Mouse (Mus musculus) neural tube, embryonic 13.5 days (tissue): ENCODE measurements at regions not wholly inside any gene's neighbourhood (a gene's known extent, or its start where the extent isn't known, plus 50 kb on each side); places are given as distances from the start of the nearest gene placed in this dataset.

ENCODE experiments used
- ATAC-seq: fragments of 200-750 bp; cut with Nextera tagmentation; 2 replicates; pipeline ENCODE4 v1.8.0; 2017; ENCODE audit warnings: low read depth, mild to moderate bottlenecking, moderate TSS enrichment, moderate library complexity
- H3K27ac ChIP-seq: fragments of 300-500 bp; sonication (generic); replicated peaks from 2 replicates; pipeline ENCODE4 v1.5.1; 2015; ENCODE audit warnings: moderate library complexity, mild to moderate bottlenecking, inconsistent platforms
- H3K27me3 ChIP-seq: fragments of 300-500 bp; sonication (generic); 2 replicates; pipeline ENCODE4 v1.6.1; 2015; ENCODE audit warnings: mild to moderate bottlenecking, inconsistent platforms
- H3K36me3 ChIP-seq: fragments of 300-500 bp; sonication (generic); 2 replicates; pipeline ENCODE4 v1.6.1; 2015; ENCODE audit warnings: mild to moderate bottlenecking, inconsistent platforms
- H3K4me1 ChIP-seq: fragments of 300-500 bp; sonication (generic); replicated peaks from 2 replicates; pipeline ENCODE4 v1.6.1; 2015; ENCODE audit warnings: inconsistent platforms
- H3K4me2 ChIP-seq: fragments of 300-500 bp; sonication (generic); 2 replicates; pipeline ENCODE4 v1.6.1; 2015; ENCODE audit warnings: inconsistent platforms, mild to moderate bottlenecking, moderate library complexity
- H3K4me3 ChIP-seq: fragments of 300-500 bp; sonication (generic); 2 replicates; pipeline ENCODE4 v1.5.1; 2015; ENCODE audit warnings: mild to moderate bottlenecking, inconsistent platforms
- H3K9ac ChIP-seq: fragments of 300-500 bp; sonication (generic); 2 replicates; pipeline ENCODE4 v1.6.1; 2015; ENCODE audit warnings: moderate library complexity, mild to moderate bottlenecking, inconsistent platforms
- H3K9me3 ChIP-seq: fragments of 300-500 bp; sonication (generic); 2 replicates; pipeline ENCODE4 v1.6.1; 2016; ENCODE audit warnings: inconsistent platforms
- WGBS: fragments of 180-500 bp; shearing (Covaris S2); methylation state at CpG from one replicate; pipeline ENCODE4 v1.1.7; 2015; 5-methylcytosine and 5-hydroxymethylcytosine counted together

- 44% methylated on average over 5 of the region's 5 CpGs for WGBS
- no peak overlapping the region for H3K4me2 ChIP-seq
These were observed 157.5 kb upstream of the Cdyl start for GRCm38 (mm10) chr13:35502147-35502522.

DNA sequence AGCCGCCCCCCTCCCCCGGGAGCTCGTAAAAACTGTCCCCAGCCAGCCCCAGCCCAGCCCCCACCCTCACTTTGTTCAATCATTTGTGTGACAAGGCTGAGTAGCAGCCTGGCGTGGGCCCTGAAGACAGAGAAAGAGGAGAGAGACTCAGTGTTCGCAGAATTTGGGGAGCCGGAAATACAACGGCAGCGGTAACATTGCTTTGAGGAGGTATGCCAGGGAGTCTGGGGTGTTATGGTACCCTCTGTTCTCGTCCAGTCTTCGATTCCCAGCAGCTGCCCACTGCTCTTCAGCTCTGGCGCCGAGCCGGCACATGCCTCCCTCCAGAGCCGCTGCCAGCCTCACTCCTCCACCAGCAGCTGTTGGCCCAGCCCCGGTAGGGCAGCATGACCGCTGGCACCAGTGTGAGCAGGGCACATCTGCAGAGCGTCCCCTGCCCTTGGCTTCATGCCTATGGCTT lies 156.2 kb upstream of the Cdyl start:
- ATAC-seq: peak; percentile 92
- H3K9ac ChIP-seq: no peak overlapping the region
- no peak overlapping the region for H3K4me3 ChIP-seq
- peak overlapping the region; percentile 59 for H3K27ac ChIP-seq
- H3K27me3 ChIP-seq: no peaks in the 10 kb centered on the region
- no peaks in the 10 kb centered on the region for H3K9me3 ChIP-seq
- peaks cover 34% of the 10 kb centered on the region for H3K4me1 ChIP-seq
- H3K36me3 ChIP-seq: no peaks in the 10 kb centered on the region
- WGBS: 32% methylated on average over 17 of the region's 17 CpGs
- H3K4me2 ChIP-seq: peak overlapping the region; percentile 32

More at GRCm38 (mm10) chr13:35502147-35502522, 157.5 kb upstream of the Cdyl start:
- Histone ChIP-seq H3K4me3 (no peak overlapping the region), H3K9ac (no peak overlapping the region), H3K4me1 (peaks cover 34% of the 10 kb centered on the region), H3K9me3 (no peaks in the 10 kb centered on the region), H3K36me3 (no peaks in the 10 kb centered on the region), H3K27ac (peak overlapping the region; percentile 59), H3K27me3 (no peaks in the 10 kb centered on the region)
- ATAC-seq: 0 out of 2 replicates have a peak, but pooled peaks have one; percentile 4

GRCm38 (mm10) chr13:35507195-35507594 lies 152.4 kb upstream of the Cdyl start:
- no peak overlapping the region for H3K27ac ChIP-seq
- no peak overlapping the region for H3K9ac ChIP-seq
- no peak for ATAC-seq
- WGBS: 79% methylated on average over 1 of the region's 1 CpGs
- no peaks in the 10 kb centered on the region for H3K27me3 ChIP-seq
- no peaks in the 10 kb centered on the region for H3K9me3 ChIP-seq
- H3K36me3 ChIP-seq: no peaks in the 10 kb centered on the region
- no peak overlapping the region for H3K4me2 ChIP-seq
- peaks cover 19% of the 10 kb centered on the region for H3K4me1 ChIP-seq
- no peak overlapping the region for H3K4me3 ChIP-seq

- Histone ChIP-seq H3K4me3 (no peak overlapping the region), H3K27me3 (no peaks in the 10 kb centered on the region), H3K9ac (no peak overlapping the region), H3K4me2 (no peak overlapping the region), H3K36me3 (no peaks in the 10 kb centered on the region), H3K27ac (no peak overlapping the region), H3K9me3 (no peaks in the 10 kb centered on the region), H3K4me1 (no peaks in the 10 kb centered on the region)
- WGBS: 89% methylated on average over 8 of the region's 8 CpGs
- no peak for ATAC-seq
These were observed 147.6 kb upstream of the Cdyl start for GRCm38 (mm10) chr13:35512029-35512507.

- Histone ChIP-seq H3K27me3 (no peaks in the 10 kb centered on the region), H3K4me2 (no peak overlapping the region), H3K4me3 (no peak overlapping the region), H3K9me3 (no peaks in the 10 kb centered on the region), H3K27ac (no peak overlapping the region), H3K36me3 (no peaks in the 10 kb centered on the region), H3K4me1 (no peaks in the 10 kb centered on the region), H3K9ac (no peak overlapping the region)
- ATAC-seq: no peak
- WGBS: 86% methylated on average over 8 of the region's 8 CpGs
These were observed 146.5 kb upstream of the Cdyl start for GRCm38 (mm10) chr13:35513120-35513519.

DNA sequence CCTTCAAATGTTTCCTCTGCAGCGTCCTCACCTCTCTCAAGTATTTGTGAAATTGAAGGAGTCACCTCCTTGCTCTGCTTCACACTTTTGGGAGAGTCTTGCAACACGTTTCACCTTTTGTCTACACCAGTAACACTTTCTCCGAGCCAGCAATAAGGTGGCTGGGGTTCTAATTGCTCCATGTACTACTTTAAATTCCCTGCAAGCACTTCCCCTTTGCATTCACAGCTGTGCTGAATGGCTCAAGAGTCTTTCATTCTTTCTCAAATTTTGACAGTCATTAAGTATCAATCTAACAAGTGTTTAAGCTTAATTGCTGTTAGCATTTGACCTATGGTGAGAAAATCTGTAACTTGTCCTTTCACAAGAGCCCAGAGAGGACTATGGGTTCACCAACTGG lies 144.3 kb upstream of the Cdyl start:
- Histone ChIP-seq H3K36me3 (no peaks in the 10 kb centered on the region), H3K4me3 (no peak overlapping the region), H3K9ac (no peak overlapping the region), H3K4me2 (no peak overlapping the region), H3K27me3 (no peaks in the 10 kb centered on the region), H3K9me3 (peaks cover 2% of the 10 kb centered on the region; the same call in 1 of the 2 replicates), H3K27ac (no peak overlapping the region), H3K4me1 (no peaks in the 10 kb centered on the region)
- WGBS: 52% methylated on average over 3 of the region's 3 CpGs
- ATAC-seq: no peak

GRCm38 (mm10) chr13:35517692-35518091 lies 141.9 kb upstream of the Cdyl start:
- no peak overlapping the region for H3K4me3 ChIP-seq
- H3K36me3 ChIP-seq: no peaks in the 10 kb centered on the region
- peaks cover 4% of the 10 kb centered on the region; the same call in 1 of the 2 replicates for H3K9me3 ChIP-seq
- H3K27ac ChIP-seq: no peak overlapping the region
- no peaks in the 10 kb centered on the region for H3K4me1 ChIP-seq
- no peaks in the 10 kb centered on the region for H3K27me3 ChIP-seq
- 92% methylated on average over 3 of the region's 3 CpGs for WGBS
- no peak overlapping the region for H3K9ac ChIP-seq
- ATAC-seq: no peak
- no peak overlapping the region for H3K4me2 ChIP-seq

- Histone ChIP-seq H3K4me1 (no peaks in the 10 kb centered on the region), H3K27me3 (no peaks in the 10 kb centered on the region), H3K4me3 (no peak overlapping the region), H3K36me3 (no peaks in the 10 kb centered on the region), H3K27ac (no peak overlapping the region), H3K9ac (no peak overlapping the region), H3K4me2 (no peak overlapping the region), H3K9me3 (peaks cover 4% of the 10 kb centered on the region; the same call in 1 of the 2 replicates)
- ATAC-seq: no peak
- 68% methylated on average over 1 of the region's 1 CpGs for WGBS
These were observed 137.4 kb upstream of the Cdyl start for GRCm38 (mm10) chr13:35522272-35522671.

GRCm38 (mm10) chr13:35529577-35529976 lies 130.1 kb upstream of the Cdyl start:
- no peak for ATAC-seq

DNA sequence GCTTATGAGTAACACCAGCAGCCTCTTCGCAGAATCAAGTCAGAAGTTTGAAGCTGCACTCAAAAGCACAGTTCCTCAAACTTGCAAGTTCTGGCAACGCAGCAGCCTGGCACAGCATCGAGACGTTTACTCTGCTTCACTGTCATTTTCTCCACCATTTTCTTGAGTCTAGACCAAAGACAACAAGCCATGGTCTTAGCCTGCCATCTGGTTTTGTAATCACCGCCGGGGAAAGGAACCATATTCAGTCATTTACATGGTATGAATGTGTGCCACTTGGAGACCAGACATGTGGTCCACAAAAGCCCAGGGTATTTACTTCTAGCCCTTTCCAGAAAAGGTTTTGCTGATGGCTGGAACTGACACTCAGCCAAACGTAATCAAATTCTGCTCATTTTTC lies 122.5 kb upstream of the Cdyl start:
- Histone ChIP-seq H3K4me3 (no peak overlapping the region), H3K9me3 (no peaks in the 10 kb centered on the region), H3K27ac (no peak overlapping the region), H3K9ac (no peak overlapping the region), H3K4me2 (no peak overlapping the region), H3K27me3 (no peaks in the 10 kb centered on the region), H3K36me3 (no peaks in the 10 kb centered on the region), H3K4me1 (no peaks in the 10 kb centered on the region)
- 85% methylated on average over 7 of the region's 7 CpGs for WGBS
- no peak for ATAC-seq

More at GRCm38 (mm10) chr13:35529577-35529976, 130.1 kb upstream of the Cdyl start:
- Histone ChIP-seq H3K9ac (no peak overlapping the region), H3K27me3 (no peaks in the 10 kb centered on the region), H3K36me3 (no peaks in the 10 kb centered on the region), H3K4me3 (no peak overlapping the region), H3K4me1 (no peaks in the 10 kb centered on the region), H3K27ac (no peak overlapping the region), H3K9me3 (no peaks in the 10 kb centered on the region), H3K4me2 (no peak overlapping the region)
- 89% methylated on average over 3 of the region's 3 CpGs for WGBS

- no peaks in the 10 kb centered on the region for H3K9me3 ChIP-seq
- 79% methylated on average over 5 of the region's 5 CpGs for WGBS
- H3K4me2 ChIP-seq: no peak overlapping the region
- H3K4me1 ChIP-seq: no peaks in the 10 kb centered on the region
- no peaks in the 10 kb centered on the region for H3K36me3 ChIP-seq
- no peak overlapping the region for H3K27ac ChIP-seq
- no peak overlapping the region for H3K4me3 ChIP-seq
- H3K27me3 ChIP-seq: no peaks in the 10 kb centered on the region
- ATAC-seq: no peak
- H3K9ac ChIP-seq: no peak overlapping the region
These were observed 121.7 kb upstream of the Cdyl start for GRCm38 (mm10) chr13:35537936-35538335.

DNA sequence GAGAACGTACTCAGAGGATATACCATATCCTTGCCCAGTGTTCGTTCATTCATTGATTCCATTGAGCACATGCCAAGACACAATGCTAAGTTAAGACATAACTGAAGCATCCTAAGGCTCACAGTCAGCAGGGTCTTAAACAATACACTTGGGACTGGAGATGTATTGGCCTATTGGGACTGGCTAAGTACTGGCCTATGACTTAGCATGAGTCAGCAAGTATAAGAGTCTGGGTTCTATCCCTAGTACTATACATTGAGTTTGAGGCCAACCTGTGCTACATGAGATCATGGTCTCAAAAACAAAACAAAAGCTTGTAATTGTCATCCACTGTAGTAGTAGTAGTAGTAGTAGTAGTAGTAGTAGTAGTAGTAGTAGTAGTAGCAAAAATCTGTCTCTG lies 119.2 kb upstream of the Cdyl start:
- Histone ChIP-seq H3K27me3 (no peaks in the 10 kb centered on the region), H3K27ac (no peak overlapping the region), H3K9me3 (no peaks in the 10 kb centered on the region), H3K36me3 (no peaks in the 10 kb centered on the region), H3K4me2 (no peak overlapping the region), H3K9ac (no peak overlapping the region), H3K4me1 (no peaks in the 10 kb centered on the region), H3K4me3 (no peak overlapping the region)
- ATAC-seq: no peak
- 85% methylated on average over 2 of the region's 2 CpGs for WGBS

- no peak overlapping the region for H3K27ac ChIP-seq
- no peaks in the 10 kb centered on the region for H3K9me3 ChIP-seq
- no peaks in the 10 kb centered on the region for H3K27me3 ChIP-seq
- no peak for ATAC-seq
- no peak overlapping the region for H3K9ac ChIP-seq
- no peaks in the 10 kb centered on the region for H3K4me1 ChIP-seq
- 78% methylated on average over 6 of the region's 6 CpGs for WGBS
- H3K36me3 ChIP-seq: no peaks in the 10 kb centered on the region
- no peak overlapping the region for H3K4me2 ChIP-seq
- no peak overlapping the region for H3K4me3 ChIP-seq
These were observed 118.6 kb upstream of the Cdyl start for GRCm38 (mm10) chr13:35541053-35541452.
